Mouse (Mus musculus): Measurements from ENCODE around the gene Prcp. TPM values are rescaled to one million over a fixed set of nuclear protein-coding genes. Genes with fewer than 3 reads are reported as not detected.

Prcp gene
- 18.9 and 22.0 TPM in 2 replicates for polyA plus RNA-seq (2015; fragmentation: Nextera tagmentation; extraction: Ambion mirVana)

GRCm38 (mm10) chr7:92874116-92874675, at the start of gene Prcp, which contains the start of gene Ddias:
TSS of gene Prcp (plus strand) at chr7:92874470.
TSS of gene Ddias (minus strand) at chr7:92874247.
- ATAC-seq = peak; percentile 90
- Histone ChIP-seq H3K4me2 (ENCODE audit: low read length) (peak within 1 kb of the TSS; percentile 64), H3K9me3 (replicated peaks; ENCODE audit: control insufficient read depth, low read length, poor library complexity, severe bottlenecking) (no peaks in the 10 kb centered on the region), H3K9ac (ENCODE audit: low read depth, low read length) (peak within 1 kb of the TSS; percentile 82), H3K4me1 (ENCODE audit: control insufficient read depth, insufficient read depth, low read length) (peaks cover 14% of the 10 kb centered on the region), H3K27ac (ENCODE audit: low read length) (peak within 1 kb of the TSS; percentile 97), H3K4me3 (ENCODE audit: low read depth, low read length) (peak within 1 kb of the TSS; percentile 58), H3K27me3 (ENCODE audit: control insufficient read depth, insufficient read depth, low read depth, low read length) (no peaks in the 10 kb centered on the region), H3K36me3 (ENCODE audit: control insufficient read depth, insufficient read depth, low read length) (no peaks in the 10 kb centered on the region)
- under 1% methylated on average over 53 of the region's 53 CpGs for WGBS

GRCm38 (mm10) chr7:92826248-92826647, 48.0 kb upstream of the Prcp start:
- no peaks in the 10 kb centered on the region for H3K27me3 ChIP-seq (ENCODE audit: control insufficient read depth, insufficient read depth, low read depth, low read length)
- no peak overlapping the region for H3K9ac ChIP-seq (ENCODE audit: low read depth, low read length)
- H3K4me2 ChIP-seq (ENCODE audit: low read length) = no peak overlapping the region
- no peak overlapping the region for H3K27ac ChIP-seq (ENCODE audit: low read length)
- 95% methylated on average over 3 of the region's 3 CpGs for WGBS
- no peaks in the 10 kb centered on the region; the same call in 1 of the 2 replicates for H3K4me1 ChIP-seq (ENCODE audit: control insufficient read depth, insufficient read depth, low read length)
- no peak for ATAC-seq
- no peaks in the 10 kb centered on the region for H3K9me3 ChIP-seq (replicated peaks; ENCODE audit: control insufficient read depth, low read length, poor library complexity, severe bottlenecking)
- peaks cover 4% of the 10 kb centered on the region; the same call in 1 of the 2 replicates for H3K36me3 ChIP-seq (ENCODE audit: control insufficient read depth, insufficient read depth, low read length)
- H3K4me3 ChIP-seq (ENCODE audit: low read depth, low read length) = no peak overlapping the region

- WGBS = 43% methylated on average over 3 of the region's 3 CpGs
- no peaks in the 10 kb centered on the region for H3K27me3 ChIP-seq (ENCODE audit: control insufficient read depth, insufficient read depth, low read depth, low read length)
- ATAC-seq = no peak
Observed at GRCm38 (mm10) chr7:92827981-92828380, 46.3 kb upstream of the Prcp start.

GRCm38 (mm10) chr7:92832395-92832794, 41.9 kb upstream of the Prcp start:
- no peak for ATAC-seq

More at GRCm38 (mm10) chr7:92827981-92828380, 46.3 kb upstream of the Prcp start:
- Histone ChIP-seq H3K4me1 (ENCODE audit: control insufficient read depth, insufficient read depth, low read length) (no peaks in the 10 kb centered on the region), H3K4me3 (ENCODE audit: low read depth, low read length) (no peak overlapping the region), H3K9ac (ENCODE audit: low read depth, low read length) (no peak overlapping the region), H3K9me3 (replicated peaks; ENCODE audit: control insufficient read depth, low read length, poor library complexity, severe bottlenecking) (no peaks in the 10 kb centered on the region), H3K4me2 (ENCODE audit: low read length) (no peak overlapping the region), H3K36me3 (ENCODE audit: control insufficient read depth, insufficient read depth, low read length) (peaks cover 4% of the 10 kb centered on the region; the same call in 1 of the 2 replicates), H3K27ac (ENCODE audit: low read length) (no peak overlapping the region)

GRCm38 (mm10) chr7:92834391-92834790, 39.9 kb upstream of the Prcp start:
- H3K9me3 ChIP-seq (replicated peaks; ENCODE audit: control insufficient read depth, low read length, poor library complexity, severe bottlenecking) = no peaks in the 10 kb centered on the region
- H3K27me3 ChIP-seq (ENCODE audit: control insufficient read depth, insufficient read depth, low read depth, low read length) = no peaks in the 10 kb centered on the region
- 96% methylated on average over 2 of the region's 2 CpGs for WGBS
- H3K4me1 ChIP-seq (ENCODE audit: control insufficient read depth, insufficient read depth, low read length) = no peaks in the 10 kb centered on the region
- H3K36me3 ChIP-seq (ENCODE audit: control insufficient read depth, insufficient read depth, low read length) = peaks cover 7% of the 10 kb centered on the region; the same call in 1 of the 2 replicates
- no peak for ATAC-seq
- H3K27ac ChIP-seq (ENCODE audit: low read length) = no peak overlapping the region
- no peak overlapping the region for H3K4me3 ChIP-seq (ENCODE audit: low read depth, low read length)
- no peak overlapping the region for H3K4me2 ChIP-seq (ENCODE audit: low read length)
- no peak overlapping the region for H3K9ac ChIP-seq (ENCODE audit: low read depth, low read length)

More at GRCm38 (mm10) chr7:92832395-92832794, 41.9 kb upstream of the Prcp start:
- H3K4me1 ChIP-seq (ENCODE audit: control insufficient read depth, insufficient read depth, low read length) = no peaks in the 10 kb centered on the region
- no peaks in the 10 kb centered on the region for H3K9me3 ChIP-seq (replicated peaks; ENCODE audit: control insufficient read depth, low read length, poor library complexity, severe bottlenecking)
- WGBS = 94% methylated on average over 6 of the region's 6 CpGs
- H3K36me3 ChIP-seq (ENCODE audit: control insufficient read depth, insufficient read depth, low read length) = peaks cover 9% of the 10 kb centered on the region; the same call in 1 of the 2 replicates
- H3K27ac ChIP-seq (ENCODE audit: low read length) = no peak overlapping the region
- no peak overlapping the region for H3K4me2 ChIP-seq (ENCODE audit: low read length)
- H3K9ac ChIP-seq (ENCODE audit: low read depth, low read length) = no peak overlapping the region
- H3K27me3 ChIP-seq (ENCODE audit: control insufficient read depth, insufficient read depth, low read depth, low read length) = no peaks in the 10 kb centered on the region
- no peak overlapping the region for H3K4me3 ChIP-seq (ENCODE audit: low read depth, low read length)

- H3K27ac ChIP-seq (ENCODE audit: low read length) = no peak overlapping the region
- H3K36me3 ChIP-seq (ENCODE audit: control insufficient read depth, insufficient read depth, low read length) = 0 out of 2 replicates have a peak, but pooled peaks cover 5% of the 10 kb centered on the region
- ATAC-seq = no peak
- no peak overlapping the region for H3K9ac ChIP-seq (ENCODE audit: low read depth, low read length)
- H3K9me3 ChIP-seq (replicated peaks; ENCODE audit: control insufficient read depth, low read length, poor library complexity, severe bottlenecking) = no peaks in the 10 kb centered on the region
- no peaks in the 10 kb centered on the region for H3K4me1 ChIP-seq (ENCODE audit: control insufficient read depth, insufficient read depth, low read length)
- H3K27me3 ChIP-seq (ENCODE audit: control insufficient read depth, insufficient read depth, low read depth, low read length) = no peaks in the 10 kb centered on the region
- H3K4me3 ChIP-seq (ENCODE audit: low read depth, low read length) = no peak overlapping the region
- 85% methylated on average over 3 of the region's 3 CpGs for WGBS
- H3K4me2 ChIP-seq (ENCODE audit: low read length) = no peak overlapping the region
Observed at GRCm38 (mm10) chr7:92836447-92836846, 37.8 kb upstream of the Prcp start.

GRCm38 (mm10) chr7:92837226-92837625, 37.0 kb upstream of the Prcp start:
- ATAC-seq = no peak
- no peak overlapping the region for H3K9ac ChIP-seq (ENCODE audit: low read depth, low read length)
- no peaks in the 10 kb centered on the region for H3K27me3 ChIP-seq (ENCODE audit: control insufficient read depth, insufficient read depth, low read depth, low read length)
- no peaks in the 10 kb centered on the region for H3K9me3 ChIP-seq (replicated peaks; ENCODE audit: control insufficient read depth, low read length, poor library complexity, severe bottlenecking)
- no peak overlapping the region for H3K27ac ChIP-seq (ENCODE audit: low read length)
- no peak overlapping the region for H3K4me3 ChIP-seq (ENCODE audit: low read depth, low read length)
- 88% methylated on average over 11 of the region's 11 CpGs for WGBS
- H3K4me1 ChIP-seq (ENCODE audit: control insufficient read depth, insufficient read depth, low read length) = no peaks in the 10 kb centered on the region
- H3K4me2 ChIP-seq (ENCODE audit: low read length) = no peak overlapping the region
- H3K36me3 ChIP-seq (ENCODE audit: control insufficient read depth, insufficient read depth, low read length) = 0 out of 2 replicates have a peak, but pooled peaks cover 5% of the 10 kb centered on the region

- H3K9me3 ChIP-seq (replicated peaks; ENCODE audit: control insufficient read depth, low read length, poor library complexity, severe bottlenecking) = no peaks in the 10 kb centered on the region
- no peak overlapping the region for H3K9ac ChIP-seq (ENCODE audit: low read depth, low read length)
- no peak overlapping the region for H3K27ac ChIP-seq (ENCODE audit: low read length)
- no peak overlapping the region for H3K4me3 ChIP-seq (ENCODE audit: low read depth, low read length)
- H3K4me1 ChIP-seq (ENCODE audit: control insufficient read depth, insufficient read depth, low read length) = no peaks in the 10 kb centered on the region
- H3K27me3 ChIP-seq (ENCODE audit: control insufficient read depth, insufficient read depth, low read depth, low read length) = no peaks in the 10 kb centered on the region
- 72% methylated on average over 3 of the region's 3 CpGs for WGBS
- H3K4me2 ChIP-seq (ENCODE audit: low read length) = no peak overlapping the region
- H3K36me3 ChIP-seq (ENCODE audit: control insufficient read depth, insufficient read depth, low read length) = 0 out of 2 replicates have a peak, but pooled peaks cover 5% of the 10 kb centered on the region
- no peak for ATAC-seq
Observed at GRCm38 (mm10) chr7:92837907-92838306, 36.4 kb upstream of the Prcp start.

- no peak overlapping the region for H3K9ac ChIP-seq (ENCODE audit: low read depth, low read length)
- H3K4me3 ChIP-seq (ENCODE audit: low read depth, low read length) = no peak overlapping the region
- no peak for ATAC-seq
- 91% methylated on average over 2 of the region's 2 CpGs for WGBS
- no peaks in the 10 kb centered on the region for H3K27me3 ChIP-seq (ENCODE audit: control insufficient read depth, insufficient read depth, low read depth, low read length)
- H3K4me1 ChIP-seq (ENCODE audit: control insufficient read depth, insufficient read depth, low read length) = no peaks in the 10 kb centered on the region
- no peak overlapping the region for H3K27ac ChIP-seq (ENCODE audit: low read length)
- H3K9me3 ChIP-seq (replicated peaks; ENCODE audit: control insufficient read depth, low read length, poor library complexity, severe bottlenecking) = no peaks in the 10 kb centered on the region
- no peak overlapping the region for H3K4me2 ChIP-seq (ENCODE audit: low read length)
- no peaks in the 10 kb centered on the region for H3K36me3 ChIP-seq (ENCODE audit: control insufficient read depth, insufficient read depth, low read length)
Observed at GRCm38 (mm10) chr7:92842254-92842653, 32.0 kb upstream of the Prcp start.

Data from midbrain, embryonic 16.5 days (tissue).